Mouse (Mus musculus): ENCODE measurements around the gene Foxn1. TPM values are rescaled to one million over a fixed set of nuclear protein-coding genes. Genes with fewer than 3 reads are reported as not detected.

Gene Foxn1
- 0.08 and 0.15 TPM in 2 replicates for polyA plus RNA-seq (2012; rRNA removed)

- DNase-seq (ENCODE audit: low spot score): peak; percentile 38
These were observed at the start of gene Foxn1 for GRCm38 (mm10) chr11:78386508-78387043. Foxn1 (minus strand) TSS chr11:78386558.

- DNase-seq (ENCODE audit: low spot score): no peak
These were observed 49.5 kb upstream of the Foxn1 start for GRCm38 (mm10) chr11:78435776-78436349.

DNA sequence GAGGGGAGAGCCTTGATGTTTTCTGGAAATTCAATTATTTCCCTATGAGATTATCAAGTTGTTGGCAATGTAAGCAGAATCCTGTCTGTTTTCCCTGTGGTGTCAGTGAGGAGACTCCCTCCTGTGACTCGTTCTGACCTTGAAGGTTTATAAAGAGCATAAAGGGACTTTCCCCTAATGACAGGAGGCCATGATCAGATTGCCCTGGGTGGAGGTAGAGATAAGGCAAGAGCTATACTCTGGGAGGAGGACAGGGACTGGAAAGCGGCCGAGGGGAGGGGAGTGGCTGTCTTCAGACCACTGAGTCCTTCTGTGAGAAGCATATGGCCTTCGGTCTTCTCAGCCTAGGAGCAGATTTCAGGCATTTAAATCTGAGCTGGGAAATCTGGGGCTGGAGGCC, 47.7 kb upstream of the Foxn1 start:
- no peak for DNase-seq (ENCODE audit: low spot score)

- DNase-seq (ENCODE audit: low spot score): no peak
These were observed 44.8 kb upstream of the Foxn1 start for GRCm38 (mm10) chr11:78431176-78431575.

DNA sequence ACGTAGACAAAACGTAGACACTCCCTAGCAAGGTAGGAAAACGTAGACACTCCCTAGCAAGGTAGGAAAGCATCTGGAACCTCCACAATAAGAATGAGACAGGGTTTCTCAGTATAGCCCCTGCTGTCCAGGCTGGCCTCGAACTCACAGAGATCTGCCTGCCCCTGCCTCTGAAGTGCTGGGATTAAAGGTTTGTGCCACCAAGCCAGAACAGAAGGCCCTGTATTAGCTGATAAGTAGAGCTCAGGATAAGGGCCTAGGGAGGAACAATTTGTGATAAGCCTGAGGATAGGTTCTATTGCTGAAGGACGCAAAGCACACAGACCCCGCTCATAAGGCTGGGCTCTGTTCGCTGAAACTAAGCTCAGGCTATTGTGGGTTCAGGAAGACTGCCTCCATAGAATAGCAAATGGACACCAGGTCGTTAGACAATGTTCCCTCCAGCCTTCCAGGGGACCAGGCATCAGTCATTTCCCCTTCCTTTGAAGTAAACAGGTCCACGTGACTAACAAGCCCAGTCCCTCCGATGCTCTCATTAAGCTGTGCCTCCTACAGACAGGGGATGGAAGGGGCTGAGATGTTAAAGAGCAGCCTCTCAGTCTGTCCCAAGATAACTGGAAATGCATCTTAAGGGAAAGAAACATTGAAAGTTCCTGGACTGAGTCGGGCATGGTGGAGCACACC, 44.0 kb upstream of the Foxn1 start:
- no peak for DNase-seq (ENCODE audit: low spot score)

GRCm38 (mm10) chr11:78428309-78428708, 42.0 kb upstream of the Foxn1 start:
- DNase-seq (ENCODE audit: low spot score): no peak

GRCm38 (mm10) chr11:78427655-78428054, 41.3 kb upstream of the Foxn1 start:
- no peak for DNase-seq (ENCODE audit: low spot score)

GRCm38 (mm10) chr11:78425572-78425971, 39.2 kb upstream of the Foxn1 start:
- no peak for DNase-seq (ENCODE audit: low spot score)

DNA sequence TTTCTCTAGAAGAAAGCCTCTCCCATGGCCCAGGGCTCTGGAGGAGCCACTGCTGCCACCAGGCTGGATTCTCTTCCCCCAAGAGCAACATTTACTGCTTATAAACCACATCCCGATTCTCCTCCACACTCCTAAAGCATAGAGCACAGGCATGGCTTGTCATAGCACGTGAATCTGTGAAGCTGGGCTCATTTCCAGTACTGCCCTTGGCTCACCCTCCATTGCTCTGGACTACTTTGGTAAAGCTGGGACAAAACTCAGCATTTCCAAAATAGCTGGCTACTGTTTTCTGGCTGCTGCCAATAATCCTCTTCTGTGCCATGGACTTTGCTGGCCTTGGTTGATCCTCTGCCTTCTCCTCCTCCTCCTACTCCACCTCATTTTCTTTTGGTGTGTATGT, 38.0 kb upstream of the Foxn1 start:
- no peak for DNase-seq (ENCODE audit: low spot score)

- DNase-seq (ENCODE audit: low spot score): no peak
These were observed 35.9 kb upstream of the Foxn1 start, which contains the start of gene Slc13a2 for GRCm38 (mm10) chr11:78422055-78422819. Slc13a2 (minus strand) TSS chr11:78422217.

DNA sequence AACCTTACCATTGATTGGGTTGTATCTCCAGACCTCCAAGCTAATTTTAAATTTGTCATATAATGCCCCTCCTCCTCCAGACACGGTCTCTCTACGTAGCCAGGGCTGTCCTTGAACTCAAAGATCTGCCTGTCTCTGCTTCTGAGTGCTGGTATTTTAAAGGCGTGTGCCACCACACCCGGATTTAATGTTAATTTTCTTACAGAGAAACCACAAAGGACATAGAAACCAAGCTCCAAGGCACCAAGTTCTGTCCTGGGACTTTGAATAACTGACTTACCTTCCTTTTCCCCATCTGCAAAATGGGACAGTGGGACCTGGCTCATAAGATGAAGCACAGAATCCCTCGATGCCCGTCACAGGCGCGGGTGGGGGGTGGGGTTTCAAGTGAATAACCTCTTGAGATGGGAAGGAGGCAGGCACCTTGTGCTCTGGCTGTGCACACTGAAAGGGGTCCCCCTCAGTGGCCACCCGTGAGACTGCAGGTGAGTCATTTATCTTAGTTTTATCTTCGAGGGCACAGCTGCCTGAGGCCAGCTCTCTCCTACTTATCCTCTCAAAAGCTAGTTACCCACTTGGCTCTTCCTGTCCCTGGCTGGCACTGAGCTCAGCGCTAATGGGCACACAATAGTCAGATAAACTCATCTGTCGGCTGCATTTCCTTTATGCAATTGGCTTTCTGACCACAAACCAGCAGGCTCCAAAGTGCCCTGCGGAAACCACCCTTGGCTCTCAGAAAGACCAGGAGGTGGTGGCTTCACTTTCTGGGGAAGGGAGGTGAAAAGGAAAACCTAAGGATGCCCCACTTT, 35.0 kb upstream of the Foxn1 start:
- no peak for DNase-seq (ENCODE audit: low spot score)

- DNase-seq (ENCODE audit: low spot score): no peak
These were observed 34.0 kb upstream of the Foxn1 start for GRCm38 (mm10) chr11:78420263-78420889.

DNA sequence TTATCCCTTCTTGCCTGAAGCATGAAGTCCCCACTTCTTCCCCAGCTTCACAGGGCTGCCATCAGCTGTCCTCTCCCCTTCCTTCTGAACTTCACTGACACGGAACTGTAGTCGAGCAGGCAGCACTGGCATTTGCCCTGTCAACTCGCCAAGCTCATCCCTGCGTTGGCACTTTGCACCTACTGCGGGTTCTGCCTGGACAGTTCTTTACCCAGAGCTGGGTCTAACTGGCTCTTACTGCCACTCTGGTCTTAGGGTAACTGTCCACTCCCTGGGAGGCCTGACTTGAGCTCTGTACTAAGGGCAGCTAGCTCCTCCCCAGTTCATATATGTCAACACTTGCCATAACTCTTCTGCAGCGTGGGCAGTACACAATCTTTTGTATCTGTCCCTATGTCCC, 30.5 kb upstream of the Foxn1 start:
- DNase-seq (ENCODE audit: low spot score): no peak

DNA sequence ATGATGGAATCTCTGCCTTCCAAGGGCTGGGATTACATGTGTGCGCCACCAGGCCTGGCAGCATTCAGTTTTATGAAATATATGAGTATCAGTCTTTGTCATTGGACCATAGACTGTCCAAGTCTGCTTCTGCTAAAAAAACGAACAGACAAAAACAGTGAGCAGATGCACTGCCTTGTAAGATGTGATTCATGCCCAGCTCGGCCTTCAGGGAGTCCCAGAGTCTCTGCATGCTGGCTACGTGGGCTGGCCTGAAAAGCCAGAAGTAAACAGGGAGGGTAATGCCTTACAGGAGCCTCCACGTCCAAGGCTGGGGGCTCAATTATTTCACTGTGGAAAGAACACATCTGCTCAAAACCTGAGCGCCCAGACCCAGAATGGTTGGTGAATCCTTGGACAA, 26.5 kb upstream of the Foxn1 start:
- DNase-seq (ENCODE audit: low spot score): no peak

- DNase-seq (ENCODE audit: low spot score): no peak
These were observed 26.0 kb upstream of the Foxn1 start for GRCm38 (mm10) chr11:78412324-78412850.

- no peak for DNase-seq (ENCODE audit: low spot score)
These were observed 25.4 kb upstream of the Foxn1 start for GRCm38 (mm10) chr11:78411606-78412323.

DNA sequence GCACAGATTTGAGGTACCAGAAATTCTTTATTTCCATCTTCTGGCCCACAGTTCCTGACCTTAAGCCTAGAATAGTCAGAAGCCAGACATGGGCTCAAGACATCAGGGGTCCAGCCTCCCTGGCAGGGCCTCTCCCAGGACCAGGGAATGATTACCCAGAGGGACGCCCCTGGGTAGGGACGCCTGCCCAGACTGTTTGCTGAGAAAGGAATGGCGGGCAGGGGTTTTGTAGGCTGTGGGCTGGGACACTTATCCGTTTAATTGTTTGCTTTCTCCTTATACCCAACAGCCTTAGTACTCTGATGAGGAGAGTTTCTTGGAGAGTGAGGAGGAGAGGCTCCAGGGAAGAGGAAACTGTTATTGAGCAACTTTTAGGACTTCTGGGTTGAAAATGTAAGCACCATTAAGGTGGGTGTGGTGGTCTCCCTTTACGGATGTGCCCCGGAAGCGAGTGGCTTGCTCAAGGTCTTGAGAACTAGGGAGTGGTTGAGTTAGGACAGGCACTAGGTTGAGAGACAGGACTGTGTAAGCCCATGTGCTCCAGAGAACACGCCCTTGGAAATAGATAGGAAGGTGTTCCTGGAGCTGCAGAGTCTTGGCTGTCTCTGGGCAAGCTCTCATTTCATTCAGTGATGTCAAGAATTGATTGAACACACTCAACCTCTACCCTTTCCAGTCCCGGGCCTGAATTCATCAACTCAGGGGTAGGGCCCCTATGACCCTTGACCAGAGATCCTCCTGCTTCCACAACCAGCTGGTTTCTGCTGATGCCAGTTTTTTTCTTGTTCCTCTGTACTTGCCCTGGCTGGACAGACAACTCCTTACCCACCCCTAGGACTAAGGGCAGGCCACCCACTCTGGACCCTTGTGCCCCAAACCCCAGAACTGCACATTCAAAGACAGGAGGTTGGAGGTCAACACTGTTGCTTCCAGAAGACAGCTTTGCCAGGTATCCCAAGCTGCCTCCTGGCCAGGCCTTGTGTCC, 22.2 kb upstream of the Foxn1 start:
- no peak for DNase-seq (ENCODE audit: low spot score)

GRCm38 (mm10) chr11:78402062-78402461, 15.7 kb upstream of the Foxn1 start:
- no peak for DNase-seq (ENCODE audit: low spot score)

GRCm38 (mm10) chr11:78401469-78401868, 15.1 kb upstream of the Foxn1 start:
- no peak for DNase-seq (ENCODE audit: low spot score)
